Mouse (Mus musculus) forebrain, embryonic 16.5 days (tissue): ENCODE measurements around the gene Ccdc114. TPM values are rescaled to one million over a fixed set of nuclear protein-coding genes. Genes with fewer than 3 reads are reported as not detected.

Experiments used
- ATAC-seq: fragments of 200-750 bp; cut with Nextera tagmentation; 2 replicates; pipeline ENCODE4 v1.8.0; 2017; ENCODE audit warnings: mild to moderate bottlenecking, moderate library complexity
- H3K27ac ChIP-seq: fragments of 300-500 bp; sonication (generic); 2 replicates; pipeline ENCODE4 v1.5.1; 2014; ENCODE audit warnings: low read length, control low read depth
- H3K27me3 ChIP-seq: fragments of 300-500 bp; sonication (generic); replicated peaks from 2 replicates; pipeline ENCODE4 v1.6.1; 2014; ENCODE audit warnings: low read length; ENCODE audit not compliant: control insufficient read depth, insufficient read depth
- H3K36me3 ChIP-seq: fragments of 300-500 bp; sonication (generic); 2 replicates; pipeline ENCODE4 v1.6.1; 2014; ENCODE audit not compliant: control insufficient read depth, insufficient read depth
- H3K4me1 ChIP-seq: fragments of 300-500 bp; sonication (generic); replicated peaks from 2 replicates; pipeline ENCODE4 v1.6.1; 2014; ENCODE audit warnings: low read length; ENCODE audit not compliant: control insufficient read depth, insufficient read depth
- H3K4me2 ChIP-seq: fragments of 300-500 bp; sonication (generic); 2 replicates; pipeline ENCODE4 v1.6.1; 2014; ENCODE audit warnings: mild to moderate bottlenecking, low read length, control low read depth
- H3K4me3 ChIP-seq: fragments of 300-500 bp; sonication (generic); replicated peaks from 2 replicates; pipeline ENCODE4 v1.5.1; 2014; ENCODE audit warnings: mild to moderate bottlenecking, low read length, control low read depth
- H3K9ac ChIP-seq: fragments of 300-500 bp; sonication (generic); replicated peaks from 2 replicates; pipeline ENCODE4 v1.6.1; 2014; ENCODE audit warnings: low read depth, low read length, control low read depth
- H3K9me3 ChIP-seq: fragments of 300-500 bp; sonication (generic); 2 replicates; pipeline ENCODE4 v1.6.1; 2016; ENCODE audit warnings: low read length; ENCODE audit not compliant: control insufficient read depth
- WGBS: fragments of 180-500 bp; shearing (Covaris S2); extraction: QIAGEN DNeasy Blood & Tissue Kit; methylation state at CpG from one replicate; pipeline ENCODE4 v1.1.7; 2014; 5-methylcytosine and 5-hydroxymethylcytosine counted together
- polyA plus RNA-seq: library from polyadenylated mRNA; unstranded; fragments of >200 nt; fragmentation: Nextera tagmentation; extraction: Ambion mirVana; gene quantifications from 2 replicates; pipeline ENCODE4 v1.2.1, GENCODE M21; 2015

The Ccdc114 gene
- polyA plus RNA-seq, 1 experiment from 2014 or later, result 4.6 TPM

DNA sequence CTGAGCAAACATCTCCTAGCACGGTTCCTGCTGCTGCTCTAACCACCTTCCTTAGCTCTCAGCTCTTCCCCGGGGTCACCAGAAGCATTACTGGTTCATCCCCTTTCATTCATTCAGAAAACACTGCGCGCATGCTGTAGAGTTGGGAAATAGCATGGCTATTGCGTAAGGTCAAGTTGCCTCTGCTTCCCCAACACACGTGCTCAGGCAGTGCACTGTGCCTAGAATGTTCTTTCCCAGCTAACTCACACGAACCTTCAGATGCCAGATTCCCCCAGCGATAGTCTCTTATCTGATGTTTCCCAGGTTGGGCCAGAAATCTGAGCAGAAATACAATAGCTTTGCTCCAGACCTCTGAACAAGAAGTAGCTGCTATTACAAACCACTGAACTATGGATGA is 68.6 kb downstream of the Ccdc114 start:
- Histone ChIP-seq H3K9me3 (no peaks in the 10 kb centered on the region), H3K4me1 (no peaks in the 10 kb centered on the region), H3K4me2 (no peak overlapping the region), H3K4me3 (no peak overlapping the region), H3K27ac (no peak overlapping the region), H3K36me3 (no peaks in the 10 kb centered on the region), H3K9ac (no peak overlapping the region), H3K27me3 (no peaks in the 10 kb centered on the region)
- no peak for ATAC-seq
- 84% methylated on average over 8 of the region's 8 CpGs for WGBS

Other genes starting within 250 kb of the Ccdc114 start
- 0.80 and 0.84 TPM in 2 replicates for gene Ntn5, start 240.1 kb upstream of the Ccdc114 start, polyA plus RNA-seq
- gene Sec1, start 229.7 kb upstream of the Ccdc114 start, polyA plus RNA-seq, result 0.10 and 0.25 TPM in 2 replicates
- gene Car11, start 224.2 kb upstream of the Ccdc114 start, polyA plus RNA-seq, result 40.1 and 64.4 TPM in 2 replicates
- 4.1 and 4.3 TPM in 2 replicates for gene Dbp, start 219.0 kb upstream of the Ccdc114 start, polyA plus RNA-seq
- gene Rpl18, start 208.6 kb upstream of the Ccdc114 start, polyA plus RNA-seq, result 567 and 579 TPM in 2 replicates
- gene Sphk2, start 206.1 kb upstream of the Ccdc114 start, polyA plus RNA-seq, result 29.9 and 31.1 TPM in 2 replicates
- gene Fam83e, start 202.9 kb upstream of the Ccdc114 start, polyA plus RNA-seq, result 0.60 and 1.1 TPM in 2 replicates
- not detected in 2 replicates for gene Spaca4, start 198.3 kb upstream of the Ccdc114 start, polyA plus RNA-seq
- gene Lmtk3, start 140.3 kb upstream of the Ccdc114 start, polyA plus RNA-seq, result 18.9 and 26.4 TPM in 2 replicates
- 5.5 and 7.1 TPM in 2 replicates for gene Sult2b1, start 139.4 kb upstream of the Ccdc114 start, polyA plus RNA-seq
- 327 and 379 TPM in 2 replicates for gene Cyth2, start 109.5 kb upstream of the Ccdc114 start, polyA plus RNA-seq
- gene Kcnj14, start 99.3 kb upstream of the Ccdc114 start, polyA plus RNA-seq, result 0.85 and 1.1 TPM in 2 replicates
- gene Grwd1, start 93.1 kb upstream of the Ccdc114 start, polyA plus RNA-seq, result 45.3 and 46.1 TPM in 2 replicates
- gene Kdelr1, start 51.3 kb upstream of the Ccdc114 start, polyA plus RNA-seq, result 41.8 TPM in 2 replicates
- 0.56 and 1.5 TPM in 2 replicates for gene Grin2d, start 45.7 kb upstream of the Ccdc114 start, polyA plus RNA-seq
- 0.63 TPM in 1 of 2 replicates, not detected in the other for gene Syngr4, start 27.4 kb upstream of the Ccdc114 start, polyA plus RNA-seq
- 5.7 and 6.0 TPM in 2 replicates for gene Tmem143, start 27.1 kb upstream of the Ccdc114 start, polyA plus RNA-seq
- 19.2 and 21.6 TPM in 2 replicates for gene Emp3, start 2.7 kb upstream of the Ccdc114 start, polyA plus RNA-seq
- gene Abcc6, start 106.2 kb downstream of the Ccdc114 start, polyA plus RNA-seq, result 0.47 and 0.86 TPM in 2 replicates
- gene Nomo1, start 109.6 kb downstream of the Ccdc114 start, polyA plus RNA-seq, result 46.0 and 47.1 TPM in 2 replicates
- 5.7 and 6.0 TPM in 2 replicates for gene Kcnj11, start 176.7 kb downstream of the Ccdc114 start, polyA plus RNA-seq